Mouse (Mus musculus) layer of hippocampus, adult 8-10 months (tissue): ENCODE measurements around the gene Sos1. TPM values are rescaled to one million over a fixed set of nuclear protein-coding genes. Genes with fewer than 3 reads are reported as not detected.
"Not testable (repeated sequence)": the region's sequence is repeated elsewhere in the genome, so short reads cannot be mapped to it uniquely, and the experiment has no call there.

ENCODE experiments used
- DNase-seq, 2 experiments: peaks; one replicate each; pipeline ENCODE4 v3.0.0; 2022; ENCODE audit warnings: low spot score in 2 of 2
- total RNA-seq, 4 experiments: library from RNA; stranded (reverse); gene quantifications; 2 replicates each; pipeline ENCODE4 v1.2.4; 2022

The Sos1 gene
- total RNA-seq, 4 experiments from 2014 or later: 32.0 to 39.6 (median 37.8) TPM

GRCm38 (mm10) chr17:80426171-80426570, 54.1 kb downstream of the Sos1 start:
- no peak for DNase-seq

- DNase-seq: no peak
Observed at GRCm38 (mm10) chr17:80420998-80421397, 59.3 kb downstream of the Sos1 start.

DNA sequence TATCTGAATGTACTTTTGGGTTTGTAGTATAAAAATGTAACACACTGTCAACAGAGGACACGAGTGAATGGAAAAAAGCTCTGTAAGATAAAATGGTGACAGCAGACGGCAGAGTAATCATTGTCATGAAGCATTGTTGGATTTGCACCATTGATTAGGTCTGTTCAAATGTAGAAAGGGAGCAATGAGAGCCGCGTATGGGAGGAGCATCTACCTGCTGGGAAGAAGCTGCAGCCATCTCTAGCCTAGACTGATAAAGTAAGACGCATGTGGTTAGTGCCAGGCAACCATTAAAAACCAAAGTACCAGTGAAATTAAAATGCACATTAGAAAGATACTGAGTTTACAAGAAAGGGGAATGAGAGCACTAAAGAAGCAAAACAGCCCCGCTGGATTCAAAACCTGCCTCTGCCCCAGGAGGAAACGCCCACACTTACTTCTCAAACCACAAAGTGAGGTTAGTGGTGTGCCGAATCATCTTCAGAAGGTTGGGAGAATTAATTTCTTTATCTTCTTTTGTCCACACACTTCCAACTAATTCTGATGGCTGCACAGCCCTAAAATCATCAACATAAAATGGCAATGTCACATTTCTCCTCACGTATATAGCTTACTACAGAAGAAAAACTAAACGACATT, 61.6 kb downstream of the Sos1 start:
- no peak for DNase-seq

DNA sequence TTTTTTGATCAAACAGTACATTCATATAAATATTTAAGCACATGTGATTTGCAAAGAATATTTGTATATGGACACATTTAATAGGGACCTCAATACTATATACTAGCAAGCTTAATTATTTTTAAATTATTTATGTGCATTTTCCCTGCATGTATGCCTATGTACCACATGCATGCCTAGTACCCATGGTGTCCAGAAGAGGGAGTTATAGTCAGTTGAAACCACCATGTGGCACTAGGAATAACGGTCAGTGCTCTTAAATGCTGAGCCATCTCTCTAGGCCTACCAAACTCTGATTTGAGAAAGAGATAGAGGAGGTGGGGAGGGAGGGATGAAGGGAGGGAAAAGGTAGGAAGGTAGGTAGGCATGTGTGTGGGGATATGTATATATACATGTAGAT, 69.1 kb downstream of the Sos1 start:
- DNase-seq: no peak

DNA sequence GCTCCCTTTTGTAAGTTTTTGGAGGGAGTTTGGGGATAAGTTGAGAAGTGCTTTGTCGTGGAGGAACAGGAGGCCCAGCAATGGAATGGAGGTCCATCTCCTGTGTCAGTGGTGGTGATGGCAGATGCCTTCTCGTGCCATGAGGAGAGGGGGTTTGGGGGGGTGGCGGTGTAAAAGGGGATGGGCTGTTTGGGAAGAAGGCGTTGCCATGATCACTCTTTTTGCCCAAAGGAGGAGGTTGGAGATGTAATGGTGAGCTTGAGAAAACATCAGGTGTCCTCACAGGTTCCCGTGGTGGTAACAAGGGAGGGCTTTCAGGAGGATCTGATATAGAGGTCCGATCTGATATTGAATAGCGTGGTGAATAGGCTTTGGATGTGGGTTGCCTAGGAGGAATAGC, 82.0 kb downstream of the Sos1 start:
- DNase-seq: no peak

GRCm38 (mm10) chr17:80391423-80392403, 88.5 kb downstream of the Sos1 start:
- DNase-seq: peak in 1 of 2 experiments; percentile 11

DNA sequence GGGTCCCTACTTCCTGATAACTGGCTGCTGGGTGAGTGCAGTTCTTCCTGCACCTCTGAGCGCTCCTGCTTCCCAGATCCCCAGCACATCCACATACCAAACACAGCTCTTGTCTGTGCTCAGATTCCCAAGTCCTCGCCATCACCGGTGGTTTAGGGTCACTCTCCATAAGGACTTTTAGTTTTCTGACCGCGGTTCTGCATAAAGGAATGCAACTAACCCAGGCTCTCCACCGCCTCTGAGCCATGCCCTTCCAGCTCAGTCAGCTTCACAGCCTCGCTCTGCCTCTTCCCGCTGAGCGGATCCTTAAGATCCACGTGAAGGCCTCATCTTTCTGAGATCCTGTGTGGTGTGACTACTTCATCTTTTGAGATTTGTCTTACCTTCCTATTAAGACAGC, 90.2 kb downstream of the Sos1 start:
- DNase-seq: no peak

GRCm38 (mm10) chr17:80385671-80386070, 94.6 kb downstream of the Sos1 start:
- DNase-seq: no peak

- not testable (repeated sequence) for DNase-seq
Observed at GRCm38 (mm10) chr17:80378386-80378785, 101.9 kb downstream of the Sos1 start.

DNA sequence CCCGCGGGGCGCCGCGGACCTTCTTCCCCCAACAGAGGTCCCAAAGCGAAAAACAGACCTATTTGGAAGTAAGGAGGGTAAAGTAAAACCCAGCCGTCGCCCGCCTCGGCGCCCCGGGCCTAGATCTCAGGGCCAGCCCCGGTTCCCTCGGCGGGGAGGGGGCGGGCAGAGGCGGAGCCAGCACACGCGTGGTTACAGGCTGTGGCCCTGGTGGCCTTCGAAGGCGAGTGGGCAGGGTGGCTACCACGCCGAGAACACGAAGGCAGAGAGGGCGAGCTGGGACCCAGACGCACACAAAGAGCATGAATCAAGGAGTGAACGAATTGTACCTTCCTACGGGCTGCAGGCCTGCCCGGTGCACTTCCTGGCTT, 106.5 kb downstream of the Sos1 start:
- no peak for DNase-seq

GRCm38 (mm10) chr17:80372989-80373725, 107.1 kb downstream of the Sos1 start, which contains the start of gene Gm10190:
Gm10190 (minus strand) TSS chr17:80373541.
- peak; percentile 68 to 82 for DNase-seq

DNA sequence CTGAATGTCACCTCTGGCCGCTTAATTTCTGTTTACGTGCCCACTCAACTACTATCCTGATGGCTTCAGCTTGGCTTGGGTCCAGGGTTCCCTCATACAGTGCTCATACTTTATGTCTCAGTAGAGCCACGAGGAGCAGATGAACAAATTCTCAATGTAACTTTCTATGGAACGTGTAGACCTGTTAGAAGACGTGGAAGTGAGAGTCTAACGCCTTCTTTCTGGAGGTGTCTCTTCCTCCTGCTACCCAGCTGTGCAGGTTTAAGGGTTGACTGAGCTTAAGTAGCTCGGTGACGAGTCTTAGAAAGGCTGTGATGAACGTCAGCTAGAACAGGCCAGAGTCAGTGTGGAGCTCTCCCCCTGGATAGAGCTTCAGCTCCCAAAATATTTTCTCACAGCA, 111.6 kb downstream of the Sos1 start:
- DNase-seq: no peak

DNA sequence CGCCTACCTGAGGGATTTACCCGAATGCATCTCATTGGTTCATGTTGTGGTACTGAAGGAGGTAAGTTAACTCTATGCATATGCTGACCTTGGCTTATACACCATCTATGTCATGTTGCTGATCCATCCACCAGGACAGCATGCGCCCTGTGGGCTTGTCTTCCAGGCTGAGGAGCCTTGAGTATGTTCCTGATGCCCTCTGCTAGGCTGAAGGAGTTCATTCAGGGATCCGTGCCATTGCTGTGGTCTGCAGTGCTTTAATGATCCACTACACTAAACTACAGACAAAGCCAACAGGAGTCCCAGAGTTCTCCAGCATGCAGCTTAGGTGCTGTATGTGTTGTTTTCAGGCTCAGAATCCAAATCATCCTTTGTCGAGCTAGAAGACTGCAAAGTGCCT, 113.0 kb downstream of the Sos1 start:
- DNase-seq: no peak

DNA sequence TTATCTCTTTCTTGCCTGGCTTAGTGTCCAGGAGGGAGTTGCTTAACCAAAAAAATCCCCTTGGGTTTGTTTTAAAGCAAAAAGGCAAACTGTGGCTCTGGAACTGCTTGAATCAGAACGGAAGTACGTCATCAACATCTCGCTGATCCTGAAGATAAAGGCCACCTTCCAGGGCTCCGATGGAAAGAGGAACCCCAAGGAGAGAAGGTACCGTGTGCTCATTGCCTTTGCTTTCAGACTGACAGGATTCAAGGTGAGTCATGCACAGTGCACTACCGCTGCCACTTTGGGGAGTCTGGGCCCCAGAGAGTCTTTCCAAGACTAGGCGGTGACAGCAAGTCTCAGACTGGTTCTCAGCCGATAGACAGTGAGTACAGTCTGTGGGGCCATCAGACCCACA, 120.0 kb downstream of the Sos1 start:
- no peak for DNase-seq

GRCm38 (mm10) chr17:80347234-80347633, 133.0 kb downstream of the Sos1 start:
- no peak for DNase-seq

DNA sequence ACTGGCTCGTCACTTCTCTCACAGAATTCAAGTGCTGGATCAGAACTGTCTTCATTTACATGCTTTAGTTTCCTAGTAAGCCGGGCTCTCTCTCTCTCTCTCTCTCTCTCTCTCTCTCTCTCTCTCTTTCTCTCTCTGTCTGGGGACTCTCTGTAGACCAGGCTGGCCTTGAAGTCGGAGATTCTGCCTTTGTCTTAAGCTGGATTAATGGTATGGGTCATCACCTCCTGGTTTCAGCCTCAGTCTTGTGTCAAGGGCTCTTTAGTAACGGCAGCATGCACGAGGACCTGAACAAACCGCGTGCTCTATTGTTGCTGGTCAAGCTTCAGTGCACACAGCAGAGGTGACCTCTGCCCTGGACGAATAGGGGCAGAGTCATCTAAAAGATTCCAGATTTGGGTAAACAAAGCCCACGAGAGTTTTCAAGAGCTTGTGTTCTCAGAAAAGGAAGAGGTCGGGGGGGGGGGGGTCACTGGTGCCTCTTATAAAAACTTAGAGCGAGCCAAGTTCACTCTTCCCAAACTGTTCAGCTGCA, 133.6 kb downstream of the Sos1 start:
- no peak for DNase-seq

DNA sequence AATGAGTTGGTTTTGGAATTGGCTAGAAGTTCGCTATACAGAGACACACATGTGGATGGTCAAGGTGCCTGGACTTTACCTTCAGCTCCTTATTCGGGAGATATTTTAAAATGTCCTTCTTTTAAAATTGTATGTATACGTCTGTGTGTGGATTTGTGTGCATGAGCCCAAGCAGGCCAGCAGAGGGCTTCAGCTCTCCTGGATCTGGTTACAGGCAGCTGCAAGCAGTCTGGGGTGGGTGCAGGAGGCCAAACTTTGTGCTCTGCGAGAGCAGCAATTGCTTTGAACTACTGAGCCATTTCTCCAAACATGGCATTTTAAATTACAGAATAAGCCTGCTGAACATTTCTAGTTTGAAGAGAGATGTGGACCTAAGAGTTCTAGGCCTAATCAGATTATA, 135.0 kb downstream of the Sos1 start:
- DNase-seq: no peak
